In genomic region chr9:57419521-57420267, GRCm38 (mm10) we compare ENCODE assay signal across 8 mouse cellular contexts. TPM values are rescaled to one million over a fixed set of nuclear protein-coding genes. Genes with fewer than 3 reads are reported as not detected.
DNase-seq lines count a peak whose midpoint lies in the region; ATAC-seq and TF ChIP-seq lines count a peak whose summit lies in the region.

No protein-coding gene starts in this region.

- no peak for TF ChIP-seq CTCF in forebrain, postnatal 0 days (IDR thresholded peaks at IDR 0.05; ENCODE audit: low read depth)
- no peak for TF ChIP-seq CTCF in liver, adult 2 months (IDR thresholded peaks at IDR 0.05; ENCODE audit: low read depth, low read length)

- H3K27me3 ChIP-seq in forebrain, postnatal 0 days (ENCODE audit: insufficient read depth, low read length): no peaks in the 10 kb centered on the region
- no peaks in the 10 kb centered on the region for H3K27me3 ChIP-seq in forebrain, embryonic 11.5 days (ENCODE audit: control insufficient read depth, insufficient read depth, low read length)
- H3K27me3 ChIP-seq in liver, adult 2 months (ENCODE audit: control insufficient read depth, insufficient read depth, low read length): no peaks in the 10 kb centered on the region
- H3K27me3 ChIP-seq in embryonic facial prominence, embryonic 12.5 days: no peaks in the 10 kb centered on the region
- H3K27me3 ChIP-seq in limb, embryonic 13.5 days: no peaks in the 10 kb centered on the region

- 86% methylated on average over 16 of the region's 16 CpGs for WGBS in forebrain, postnatal 0 days
- 88% methylated on average over 16 of the region's 16 CpGs for WGBS in forebrain, embryonic 11.5 days
- 95% methylated on average over 16 of the region's 16 CpGs for WGBS in liver, adult 2 months
- WGBS in embryonic facial prominence, embryonic 12.5 days: 84% methylated on average over 16 of the region's 16 CpGs
- 78% methylated on average over 16 of the region's 16 CpGs for WGBS in limb, embryonic 13.5 days

- no peak overlapping the region for H3K4me2 ChIP-seq in forebrain, postnatal 0 days (ENCODE audit: low read depth)
- no peak overlapping the region for H3K4me2 ChIP-seq in forebrain, embryonic 11.5 days (ENCODE audit: low read depth, low read length, severe bottlenecking)
- H3K4me2 ChIP-seq in embryonic facial prominence, embryonic 12.5 days (replicated peaks): no peak overlapping the region
- peak overlapping the region; percentile 47 for H3K4me2 ChIP-seq in limb, embryonic 13.5 days (replicated peaks)

- no peaks in the 10 kb centered on the region for H3K79me2 ChIP-seq in liver, adult 2 months (ENCODE audit: control insufficient read depth, insufficient read depth, low read length)

- ATAC-seq in forebrain, postnatal 0 days: peak; percentile 71
- no peak for ATAC-seq in forebrain, embryonic 11.5 days (replicated peaks; ENCODE audit: low FRiP score)
- ATAC-seq in embryonic facial prominence, embryonic 12.5 days (ENCODE audit: insufficient number of reproducible peaks, insufficient read depth, low FRiP score, low TSS enrichment): no peak
- no peak for ATAC-seq in limb, embryonic 13.5 days (ENCODE audit: low FRiP score, low read depth)

- no peaks in the 10 kb centered on the region for H3K9me3 ChIP-seq in forebrain, postnatal 0 days (ENCODE audit: low read length)
- no peaks in the 10 kb centered on the region for H3K9me3 ChIP-seq in forebrain, embryonic 11.5 days (ENCODE audit: control insufficient read depth, low read length)
- H3K9me3 ChIP-seq in embryonic facial prominence, embryonic 12.5 days: no peaks in the 10 kb centered on the region
- H3K9me3 ChIP-seq in limb, embryonic 13.5 days: no peaks in the 10 kb centered on the region

- no peak overlapping the region for H3K9ac ChIP-seq in forebrain, postnatal 0 days
- no peak overlapping the region for H3K9ac ChIP-seq in forebrain, embryonic 11.5 days (ENCODE audit: low read length)
- H3K9ac ChIP-seq in liver, adult 2 months (ENCODE audit: low read depth, low read length): no peak overlapping the region
- no peak overlapping the region for H3K9ac ChIP-seq in embryonic facial prominence, embryonic 12.5 days
- no peak overlapping the region for H3K9ac ChIP-seq in limb, embryonic 13.5 days

- H3K4me3 ChIP-seq in forebrain, postnatal 0 days (ENCODE audit: low read depth, low read length): no peak overlapping the region
- H3K4me3 ChIP-seq in forebrain, embryonic 11.5 days (ENCODE audit: low read depth, low read length): no peak overlapping the region
- no peak overlapping the region for H3K4me3 ChIP-seq in liver, adult 2 months (ENCODE audit: insufficient read depth, low read depth, low read length)
- H3K4me3 ChIP-seq in embryonic facial prominence, embryonic 12.5 days: no peak overlapping the region
- no peak overlapping the region for H3K4me3 ChIP-seq in limb, embryonic 13.5 days

- peak overlapping the region; percentile 24 for H3K27ac ChIP-seq in forebrain, postnatal 0 days (ENCODE audit: low read depth, low read length)
- no peak overlapping the region for H3K27ac ChIP-seq in forebrain, embryonic 11.5 days (ENCODE audit: low read depth, low read length)
- H3K27ac ChIP-seq in liver, adult 2 months (replicated peaks; ENCODE audit: insufficient read depth, low read depth, low read length): peak overlapping the region; percentile 38
- H3K27ac ChIP-seq in embryonic facial prominence, embryonic 12.5 days: peak overlapping the region; percentile 86
- H3K27ac ChIP-seq in limb, embryonic 13.5 days: peak overlapping the region; percentile 93

- 0 out of 2 replicates have a peak, but pooled peaks cover 4% of the 10 kb centered on the region for H3K4me1 ChIP-seq in forebrain, postnatal 0 days (ENCODE audit: insufficient read depth)
- no peaks in the 10 kb centered on the region for H3K4me1 ChIP-seq in forebrain, embryonic 11.5 days (replicated peaks; ENCODE audit: control insufficient read depth, insufficient read depth, low read length)
- peaks cover 7% of the 10 kb centered on the region; the same call in 1 of the 2 replicates for H3K4me1 ChIP-seq in liver, adult 2 months (ENCODE audit: control insufficient read depth, insufficient read depth, low read length)
- H3K4me1 ChIP-seq in embryonic facial prominence, embryonic 12.5 days: peaks cover 17% of the 10 kb centered on the region
- H3K4me1 ChIP-seq in limb, embryonic 13.5 days: peaks cover 27% of the 10 kb centered on the region

- DNase-seq in forebrain, postnatal 0 days: peak; percentile 38
- DNase-seq in forebrain, embryonic 11.5 days (ENCODE audit: low spot score): no peak
- DNase-seq in liver, adult 2 months (ENCODE audit: extremely low read depth, low read depth, low spot score): no peak
- no peak for DNase-seq in liver
- no peak for DNase-seq in left cerebral cortex, adult 8-10 months (ENCODE audit: low spot score in 2 of 2)
- no peak for DNase-seq in cerebellum, adult 9-10 months

- TF ChIP-seq POLR2A in liver, adult 2 months (IDR thresholded peaks at IDR 0.05; ENCODE audit: extremely low read depth, insufficient read depth, low read length): no peak

- H3K36me3 ChIP-seq in forebrain, postnatal 0 days (ENCODE audit: insufficient read depth): peaks cover 1% of the 10 kb centered on the region; the same call in 1 of the 2 replicates
- no peaks in the 10 kb centered on the region for H3K36me3 ChIP-seq in forebrain, embryonic 11.5 days (ENCODE audit: control insufficient read depth, insufficient read depth, low read length)
- no peaks in the 10 kb centered on the region for H3K36me3 ChIP-seq in liver, adult 2 months (ENCODE audit: control insufficient read depth, insufficient read depth, low read length)
- H3K36me3 ChIP-seq in embryonic facial prominence, embryonic 12.5 days: 0 out of 2 replicates have a peak, but pooled peaks cover 6% of the 10 kb centered on the region
- H3K36me3 ChIP-seq in limb, embryonic 13.5 days: peaks cover 10% of the 10 kb centered on the region

RNA-seq across cellular contexts. Expression of gene Ppcdc, which starts 20.2 kb away (rescaled TPM):
- 16.2 and 20.5 TPM in 2 replicates for total RNA-seq in forebrain, postnatal 0 days (2014; rRNA removed)
- 14.9 and 18.3 TPM in 2 replicates for polyA plus RNA-seq in forebrain, postnatal 0 days (2015; fragmentation: Nextera tagmentation; extraction: Ambion mirVana)
- polyA plus RNA-seq in forebrain, embryonic 11.5 days (2014; fragmentation: Nextera tagmentation; extraction: Ambion mirVana): 26.5 and 29.5 TPM in 2 replicates
- total RNA-seq in liver, adult 2 months (2014; rRNA removed): 10.9 and 11.3 TPM in 2 replicates
- 25.2 and 42.4 TPM in 2 replicates for polyA plus RNA-seq in liver, adult 2 months (2012; rRNA removed)
- 25.9 and 30.3 TPM in 2 replicates for polyA plus RNA-seq in embryonic facial prominence, embryonic 12.5 days (2016; fragmentation: Nextera tagmentation; extraction: Ambion mirVana)
- 26.8 and 30.0 TPM in 2 replicates for polyA plus RNA-seq in limb, embryonic 13.5 days (2015; fragmentation: Nextera tagmentation; extraction: Ambion mirVana)
- total RNA-seq in left cerebral cortex, adult 8-10 months (2022): 10 to 100 TPM; 17.4 to 20.5 (median 17.9) TPM

RNA-seq across cellular contexts. Expression of gene Scamp5, which starts 48.2 kb away (rescaled TPM):
- total RNA-seq in forebrain, postnatal 0 days (2014; rRNA removed): 252 and 282 TPM in 2 replicates
- polyA plus RNA-seq in forebrain, postnatal 0 days (2015; fragmentation: Nextera tagmentation; extraction: Ambion mirVana): 167 and 175 TPM in 2 replicates
- polyA plus RNA-seq in forebrain, embryonic 11.5 days (2014; fragmentation: Nextera tagmentation; extraction: Ambion mirVana): 15.5 and 17.4 TPM in 2 replicates
- 10.3 and 12.7 TPM in 2 replicates for total RNA-seq in liver, adult 2 months (2014; rRNA removed)
- 13.7 and 18.2 TPM in 2 replicates for polyA plus RNA-seq in liver, adult 2 months (2012; rRNA removed)
- polyA plus RNA-seq in embryonic facial prominence, embryonic 12.5 days (2016; fragmentation: Nextera tagmentation; extraction: Ambion mirVana): 15.6 and 16.1 TPM in 2 replicates
- polyA plus RNA-seq in limb, embryonic 13.5 days (2015; fragmentation: Nextera tagmentation; extraction: Ambion mirVana): 12.2 and 12.9 TPM in 2 replicates
- 100 to 1,000 TPM; 371 to 387 (median 384) TPM for total RNA-seq in left cerebral cortex, adult 8-10 months (2022)
